Comparison of ENCODE assay signal across 10 mouse cellular contexts in the genomic region with DNA sequence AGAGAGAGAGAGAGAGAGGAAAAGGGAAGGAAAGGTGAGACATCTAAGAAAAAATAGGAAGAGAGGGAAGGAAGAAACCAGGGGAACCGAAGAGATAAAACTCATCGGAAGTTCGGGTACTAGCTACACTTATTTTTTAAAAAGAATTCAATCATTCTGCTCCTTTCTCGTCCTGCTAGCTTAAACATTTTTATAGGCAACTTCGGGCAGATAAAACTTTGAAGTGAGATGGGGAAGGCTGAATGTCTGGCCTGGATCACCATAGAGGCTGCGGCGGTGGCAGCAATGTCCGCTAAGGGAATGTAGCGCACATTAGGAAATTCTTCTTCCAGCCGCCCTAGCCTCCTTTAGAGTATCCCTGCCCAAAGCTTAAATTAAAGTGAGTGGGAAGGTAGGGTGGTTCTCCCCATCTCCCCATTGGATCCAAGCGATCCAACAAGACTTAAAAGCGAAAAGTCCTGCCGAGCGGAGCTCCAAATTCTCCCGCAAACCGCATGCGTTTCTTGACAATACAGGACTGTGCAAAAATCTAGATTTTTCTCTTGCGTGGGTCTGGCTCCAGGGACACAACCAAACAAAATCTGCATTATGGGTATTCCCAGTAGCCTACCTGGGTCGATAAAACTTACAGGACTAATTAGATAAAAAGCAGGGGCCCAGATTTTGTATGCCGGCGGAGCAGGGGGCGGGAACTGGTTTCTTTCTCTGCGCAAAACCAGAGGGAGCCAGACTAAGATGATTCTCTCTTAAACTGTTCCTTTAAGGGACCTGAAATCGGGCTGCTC. TPM values are rescaled to one million over a fixed set of nuclear protein-coding genes. Genes with fewer than 3 reads are reported as not detected.
A peak's percentile ranks its signal among the peaks of the same experiment; 100 is the strongest.
DNase-seq lines count a peak whose midpoint lies in the region; ATAC-seq and TF ChIP-seq lines count a peak whose summit lies in the region.
"Had no signal": no experiment of that assay in that cellular context is flagged by ENCODE, and none has a peak within 500 bp of the region (broad histone marks: within the 10 kb centered on the region; RNA-seq: fewer than 3 reads in every experiment).

No protein-coding gene starts in this region.

- no peaks in the 10 kb centered on the region for H3K4me1 ChIP-seq in embryonic facial prominence, embryonic 10.5 days
- no peaks in the 10 kb centered on the region for H3K4me1 ChIP-seq in hindbrain, postnatal 0 days (ENCODE audit: insufficient read depth, low read length)
- no peaks in the 10 kb centered on the region for H3K4me1 ChIP-seq in neural tube, embryonic 11.5 days (ENCODE audit: control insufficient read depth, insufficient read depth, low read length)

- 1% methylated on average over 24 of the region's 24 CpGs for WGBS in embryonic facial prominence, embryonic 10.5 days
- WGBS in hindbrain, postnatal 0 days, result 3% methylated on average over 24 of the region's 24 CpGs
- under 1% methylated on average over 24 of the region's 24 CpGs for WGBS in neural tube, embryonic 11.5 days

- peaks cover 100% of the 10 kb centered on the region for H3K27me3 ChIP-seq in embryonic facial prominence, embryonic 10.5 days (replicated peaks; ENCODE audit: low read depth, poor library complexity, severe bottlenecking)
- peaks cover 59% of the 10 kb centered on the region for H3K27me3 ChIP-seq in hindbrain, postnatal 0 days (ENCODE audit: insufficient read depth, low read length)
- H3K27me3 ChIP-seq in neural tube, embryonic 11.5 days (ENCODE audit: control insufficient read depth, insufficient read depth, low read length), result peaks cover 70% of the 10 kb centered on the region

- TF ChIP-seq CTCF in left cerebral cortex, adult 2 months (IDR thresholded peaks at IDR 0.05), result no peak
- no peak for TF ChIP-seq CTCF in hindbrain, postnatal 0 days (IDR thresholded peaks at IDR 0.05; ENCODE audit: low read depth)

- no peak for ATAC-seq in hindbrain, postnatal 0 days
- ATAC-seq in neural tube, embryonic 11.5 days (ENCODE audit: insufficient read depth, low FRiP score, low TSS enrichment), result no peak

- H3K9ac ChIP-seq in hindbrain, postnatal 0 days (replicated peaks; ENCODE audit: low read length), result no peak overlapping the region
- no peak overlapping the region for H3K9ac ChIP-seq in neural tube, embryonic 11.5 days (ENCODE audit: low read length)

- peak overlapping the region; percentile 98 for H3K27ac ChIP-seq in left cerebral cortex, adult 2 months
- H3K27ac ChIP-seq in embryonic facial prominence, embryonic 10.5 days (replicated peaks), result no peak overlapping the region; the same call in 1 of the 2 replicates
- H3K27ac ChIP-seq in hindbrain, postnatal 0 days, result no peak overlapping the region
- no peak overlapping the region for H3K27ac ChIP-seq in neural tube, embryonic 11.5 days (ENCODE audit: low read depth, low read length)

- peak in 1 of 2 experiments; percentile 21 for DNase-seq in left cerebral cortex, adult 2 months (ENCODE audit: extremely low spot score in 1 of 2, low spot score in 2 of 2)
- no peak for DNase-seq in left cerebral cortex, adult 8-10 months (ENCODE audit: low spot score in 2 of 2)
- peak; percentile 49 for DNase-seq in embryonic facial prominence, embryonic 10.5 days (ENCODE audit: low spot score)
- DNase-seq in hindbrain, postnatal 0 days (ENCODE audit: low spot score), result no peak
- DNase-seq in neural tube, embryonic 11.5 days (ENCODE audit: low spot score), result no peak
- no peak for DNase-seq in thymus, adult 18-20 months
- no peak for DNase-seq in kidney, postnatal 14 days
- DNase-seq in frontal cortex, postnatal 10 days (ENCODE audit: low spot score in 2 of 2), result no peak

- peak overlapping the region; percentile 50 for H3K4me2 ChIP-seq in hindbrain, postnatal 0 days (ENCODE audit: low read depth, low read length)
- H3K4me2 ChIP-seq in neural tube, embryonic 11.5 days (ENCODE audit: low read depth), result peak overlapping the region; percentile 6; the same call in 1 of the 2 replicates

- intact Hi-C loops in left cerebral cortex, adult 2 months (cut with DNase I), result loop anchor here (2.0 to 10.0 kb wide), 10 partner anchors 908 to 2001 kb away; partner anchors contain the start of genes G2e3, Prkd1 and Scfd1

- no peaks in the 10 kb centered on the region for H3K9me3 ChIP-seq in embryonic facial prominence, embryonic 10.5 days
- H3K9me3 ChIP-seq in hindbrain, postnatal 0 days (ENCODE audit: low read length), result no peaks in the 10 kb centered on the region
- H3K9me3 ChIP-seq in neural tube, embryonic 11.5 days (ENCODE audit: control insufficient read depth, low read length), result no peaks in the 10 kb centered on the region

- peak overlapping the region; percentile 49 for H3K4me3 ChIP-seq in left cerebral cortex, adult 2 months
- peak overlapping the region; percentile 45 for H3K4me3 ChIP-seq in embryonic facial prominence, embryonic 10.5 days
- peak overlapping the region; percentile 30 for H3K4me3 ChIP-seq in hindbrain, postnatal 0 days (ENCODE audit: low read length)
- no peak overlapping the region for H3K4me3 ChIP-seq in neural tube, embryonic 11.5 days (ENCODE audit: low read depth, low read length)

- no peaks in the 10 kb centered on the region for H3K36me3 ChIP-seq in embryonic facial prominence, embryonic 10.5 days (replicated peaks)
- no peaks in the 10 kb centered on the region for H3K36me3 ChIP-seq in hindbrain, postnatal 0 days (ENCODE audit: insufficient read depth, low read length)
- no peaks in the 10 kb centered on the region for H3K36me3 ChIP-seq in neural tube, embryonic 11.5 days (ENCODE audit: control insufficient read depth, insufficient read depth, low read length)

RNA-seq across cellular contexts. Expression of gene Foxg1, which starts 8.4 kb away (rescaled TPM):
- total RNA-seq in left cerebral cortex, adult 2 months (2021), result 100 to 1,000 TPM; 111 to 112 TPM
- total RNA-seq in left cerebral cortex, adult 8-10 months (2022), result 100 to 1,000 TPM in 1 of 4 experiments, 10 to 100 TPM in 3; 89.6 to 102 (median 96.9) TPM
- 3.2 and 4.7 TPM in 2 replicates for polyA plus RNA-seq in embryonic facial prominence, embryonic 10.5 days (2016; fragmentation: Nextera tagmentation; extraction: Ambion mirVana)
- 0.16 and 2.3 TPM in 2 replicates for total RNA-seq in hindbrain, postnatal 0 days (2014; rRNA removed)
- polyA plus RNA-seq in hindbrain, postnatal 0 days (2015; fragmentation: Nextera tagmentation; extraction: Ambion mirVana), result not detected in 2 replicates
- polyA plus RNA-seq in neural tube, embryonic 11.5 days (2014; fragmentation: Nextera tagmentation; extraction: Ambion mirVana), result 0.86 and 1.2 TPM in 2 replicates
- polyA plus RNA-seq: kidney, adult 2 months; small intestine, adult 2 months had no signal

RNA-seq across cellular contexts. Expression of gene Gm43517, which starts 11.0 kb away (rescaled TPM):
- 1 to 10 TPM; 6.9 to 8.6 TPM for total RNA-seq in left cerebral cortex, adult 2 months (2021)
- 1 to 10 TPM; 5.9 to 7.2 (median 6.5) TPM for total RNA-seq in left cerebral cortex, adult 8-10 months (2022)
- 0.11 and 0.21 TPM in 2 replicates for polyA plus RNA-seq in embryonic facial prominence, embryonic 10.5 days (2016; fragmentation: Nextera tagmentation; extraction: Ambion mirVana)
- 0.04 TPM in 1 of 2 replicates, not detected in the other for total RNA-seq in hindbrain, postnatal 0 days (2014; rRNA removed)
- polyA plus RNA-seq in hindbrain, postnatal 0 days (2015; fragmentation: Nextera tagmentation; extraction: Ambion mirVana), result not detected in 2 replicates
- polyA plus RNA-seq in neural tube, embryonic 11.5 days (2014; fragmentation: Nextera tagmentation; extraction: Ambion mirVana), result not detected in 2 replicates
- polyA plus RNA-seq: kidney, adult 2 months; small intestine, adult 2 months had no signal

Comparison
In these comparisons a context has a peak if more than half of its experiments do, and no peak if none do; other contexts are left out.
1. RNA of gene Foxg1, which starts 8.4 kb away (total RNA-seq): 111 to 112 TPM in left cerebral cortex, adult 2 months and 89.6 to 102 TPM in left cerebral cortex, adult 8-10 months; 0.16 to 2.3 TPM in hindbrain, postnatal 0 days; every median in the first group is over 10 times any median in the second.